Mouse (Mus musculus): ENCODE data around the gene Fbxo33. TPM values are rescaled to one million over a fixed set of nuclear protein-coding genes. Genes with fewer than 3 reads are reported as not detected.

Gene Fbxo33
- polyA plus RNA-seq, 1 experiment from 2014 or later, result 3.9 TPM

GRCm38 (mm10) chr12:59206208-59206999, 13.1 kb downstream of the Fbxo33 start:
- Histone ChIP-seq H3K4me2 (ENCODE audit: low read length) (no peak overlapping the region), H3K27ac (ENCODE audit: low read depth, low read length) (no peak overlapping the region), H3K36me3 (ENCODE audit: control insufficient read depth, insufficient read depth, low read length) (peaks cover 14% of the 10 kb centered on the region), H3K27me3 (replicated peaks; ENCODE audit: control insufficient read depth, insufficient read depth, low read length) (no peaks in the 10 kb centered on the region), H3K4me1 (ENCODE audit: control insufficient read depth, insufficient read depth, low read depth, low read length) (no peaks in the 10 kb centered on the region), H3K9me3 (ENCODE audit: control insufficient read depth, low read length) (no peaks in the 10 kb centered on the region), H3K9ac (ENCODE audit: low read depth, low read length) (no peak overlapping the region), H3K4me3 (ENCODE audit: low read length) (no peak overlapping the region)
- 90% methylated on average over 4 of the region's 4 CpGs for WGBS
- no peak for ATAC-seq

- 94% methylated on average over 6 of the region's 6 CpGs for WGBS
- no peak overlapping the region for H3K27ac ChIP-seq (ENCODE audit: low read depth, low read length)
- H3K36me3 ChIP-seq (ENCODE audit: control insufficient read depth, insufficient read depth, low read length), result peaks cover 18% of the 10 kb centered on the region
- ATAC-seq, result no peak
- H3K9ac ChIP-seq (ENCODE audit: low read depth, low read length), result no peak overlapping the region
- no peaks in the 10 kb centered on the region for H3K4me1 ChIP-seq (ENCODE audit: control insufficient read depth, insufficient read depth, low read depth, low read length)
- no peaks in the 10 kb centered on the region for H3K9me3 ChIP-seq (ENCODE audit: control insufficient read depth, low read length)
- no peak overlapping the region for H3K4me2 ChIP-seq (ENCODE audit: low read length)
- no peak overlapping the region for H3K4me3 ChIP-seq (ENCODE audit: low read length)
- H3K27me3 ChIP-seq (replicated peaks; ENCODE audit: control insufficient read depth, insufficient read depth, low read length), result no peaks in the 10 kb centered on the region
Measured at GRCm38 (mm10) chr12:59205571-59205970, 14.0 kb downstream of the Fbxo33 start.

GRCm38 (mm10) chr12:59199361-59199760, 20.2 kb downstream of the Fbxo33 start:
- no peak for ATAC-seq

GRCm38 (mm10) chr12:59198750-59199149, 20.8 kb downstream of the Fbxo33 start:
- Histone ChIP-seq H3K9me3 (ENCODE audit: control insufficient read depth, low read length) (no peaks in the 10 kb centered on the region), H3K27me3 (replicated peaks; ENCODE audit: control insufficient read depth, insufficient read depth, low read length) (no peaks in the 10 kb centered on the region), H3K4me2 (ENCODE audit: low read length) (no peak overlapping the region), H3K36me3 (ENCODE audit: control insufficient read depth, insufficient read depth, low read length) (peaks cover 19% of the 10 kb centered on the region), H3K4me3 (ENCODE audit: low read length) (no peak overlapping the region), H3K9ac (ENCODE audit: low read depth, low read length) (no peak overlapping the region), H3K4me1 (ENCODE audit: control insufficient read depth, insufficient read depth, low read depth, low read length) (no peaks in the 10 kb centered on the region), H3K27ac (ENCODE audit: low read depth, low read length) (no peak overlapping the region)
- 88% methylated on average over 4 of the region's 4 CpGs for WGBS
- ATAC-seq, result no peak

More at GRCm38 (mm10) chr12:59199361-59199760, 20.2 kb downstream of the Fbxo33 start:
- Histone ChIP-seq H3K4me1 (ENCODE audit: control insufficient read depth, insufficient read depth, low read depth, low read length) (no peaks in the 10 kb centered on the region), H3K9me3 (ENCODE audit: control insufficient read depth, low read length) (no peaks in the 10 kb centered on the region), H3K36me3 (ENCODE audit: control insufficient read depth, insufficient read depth, low read length) (peaks cover 25% of the 10 kb centered on the region), H3K27me3 (replicated peaks; ENCODE audit: control insufficient read depth, insufficient read depth, low read length) (no peaks in the 10 kb centered on the region), H3K27ac (ENCODE audit: low read depth, low read length) (no peak overlapping the region), H3K9ac (ENCODE audit: low read depth, low read length) (no peak overlapping the region), H3K4me2 (ENCODE audit: low read length) (no peak overlapping the region), H3K4me3 (ENCODE audit: low read length) (no peak overlapping the region)
- 96% methylated on average over 2 of the region's 2 CpGs for WGBS

DNA sequence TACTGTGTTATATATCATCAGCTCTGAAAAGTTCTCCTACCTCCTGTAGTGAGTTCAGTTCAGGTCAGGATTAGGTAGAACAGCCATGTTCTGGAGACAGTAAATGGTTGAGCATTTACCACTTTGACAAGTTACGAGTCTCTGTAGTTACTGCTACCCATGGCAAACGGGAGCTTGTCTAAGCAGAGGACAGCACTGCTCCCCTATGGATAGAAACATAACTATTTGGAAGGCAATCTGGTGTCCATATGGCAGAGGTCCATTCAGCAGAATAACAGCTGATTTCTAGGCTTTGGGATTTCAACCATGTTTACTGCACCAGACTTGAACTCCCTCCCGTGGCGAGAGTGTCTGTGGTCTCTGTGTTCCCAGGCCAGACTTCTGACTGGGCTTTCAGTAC, 23.6 kb downstream of the Fbxo33 start:
- WGBS, result 83% methylated on average over 4 of the region's 4 CpGs
- Histone ChIP-seq H3K4me3 (ENCODE audit: low read length) (no peak overlapping the region), H3K36me3 (ENCODE audit: control insufficient read depth, insufficient read depth, low read length) (peaks cover 11% of the 10 kb centered on the region), H3K27ac (ENCODE audit: low read depth, low read length) (no peak overlapping the region), H3K9ac (ENCODE audit: low read depth, low read length) (no peak overlapping the region), H3K27me3 (replicated peaks; ENCODE audit: control insufficient read depth, insufficient read depth, low read length) (no peaks in the 10 kb centered on the region), H3K4me1 (ENCODE audit: control insufficient read depth, insufficient read depth, low read depth, low read length) (no peaks in the 10 kb centered on the region), H3K9me3 (ENCODE audit: control insufficient read depth, low read length) (no peaks in the 10 kb centered on the region), H3K4me2 (ENCODE audit: low read length) (no peak overlapping the region)
- 0 out of 2 replicates have a peak, but pooled peaks have one; percentile 10 for ATAC-seq

DNA sequence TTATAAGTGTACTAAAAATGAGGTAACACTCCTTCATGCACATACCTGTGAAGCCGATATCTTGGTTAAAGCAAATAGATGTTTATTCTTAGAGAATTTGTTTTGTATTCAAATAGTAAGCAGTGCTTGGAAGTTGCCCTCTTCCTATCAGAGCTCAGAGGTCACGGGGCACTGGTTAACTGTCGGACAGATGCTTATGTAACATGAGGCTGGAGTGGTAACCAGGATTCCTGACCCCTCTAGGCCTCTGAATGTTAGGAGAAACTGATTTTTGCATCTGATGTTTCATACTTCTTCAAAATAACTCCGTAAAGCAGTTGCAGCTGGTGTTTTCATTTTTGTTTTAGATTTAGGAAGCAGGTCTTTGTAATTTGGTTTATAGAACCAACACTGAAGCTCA, 24.5 kb downstream of the Fbxo33 start:
- no peak for ATAC-seq
- no peak overlapping the region for H3K27ac ChIP-seq (ENCODE audit: low read depth, low read length)
- no peak overlapping the region for H3K4me3 ChIP-seq (ENCODE audit: low read length)
- H3K4me2 ChIP-seq (ENCODE audit: low read length), result no peak overlapping the region
- no peaks in the 10 kb centered on the region for H3K4me1 ChIP-seq (ENCODE audit: control insufficient read depth, insufficient read depth, low read depth, low read length)
- H3K27me3 ChIP-seq (replicated peaks; ENCODE audit: control insufficient read depth, insufficient read depth, low read length), result no peaks in the 10 kb centered on the region
- 90% methylated on average over 4 of the region's 4 CpGs for WGBS
- H3K9ac ChIP-seq (ENCODE audit: low read depth, low read length), result no peak overlapping the region
- no peaks in the 10 kb centered on the region for H3K9me3 ChIP-seq (ENCODE audit: control insufficient read depth, low read length)
- peaks cover 9% of the 10 kb centered on the region for H3K36me3 ChIP-seq (ENCODE audit: control insufficient read depth, insufficient read depth, low read length)

DNA sequence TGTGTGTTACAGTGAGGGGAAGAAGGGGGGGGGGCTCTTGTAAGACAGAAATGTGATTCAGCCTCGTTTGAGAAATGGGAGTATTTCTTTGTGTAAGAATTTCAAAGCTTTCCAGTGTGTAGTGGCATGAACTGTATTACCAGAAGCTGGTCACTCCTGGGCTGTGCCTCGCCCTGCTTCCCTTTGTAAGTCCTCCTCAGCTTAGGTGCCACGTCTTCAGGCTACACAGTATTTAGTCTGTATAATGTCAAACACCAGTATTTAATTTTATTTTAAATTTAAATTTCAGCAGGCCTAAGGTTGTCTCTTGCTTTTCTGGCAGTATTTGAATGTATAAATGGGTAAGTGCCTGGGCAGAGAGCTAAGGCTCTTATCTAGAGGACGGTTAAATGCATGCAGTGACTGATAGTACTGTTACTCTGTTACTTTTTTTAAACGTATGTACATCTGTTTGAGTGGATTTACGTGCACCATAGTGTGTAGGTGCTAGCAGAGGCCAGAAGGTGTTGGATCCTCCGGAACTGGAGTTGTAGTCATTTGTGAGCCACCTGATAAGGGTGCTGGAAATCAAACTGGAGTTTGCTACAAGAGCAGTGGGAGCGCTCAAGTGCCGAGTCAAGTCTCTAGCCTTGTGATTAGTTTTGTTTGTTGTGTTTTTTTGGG, 25.1 kb downstream of the Fbxo33 start:
- H3K9ac ChIP-seq (ENCODE audit: low read depth, low read length), result no peak overlapping the region
- 88% methylated on average over 9 of the region's 9 CpGs for WGBS
- H3K36me3 ChIP-seq (ENCODE audit: control insufficient read depth, insufficient read depth, low read length), result peaks cover 5% of the 10 kb centered on the region
- no peaks in the 10 kb centered on the region for H3K4me1 ChIP-seq (ENCODE audit: control insufficient read depth, insufficient read depth, low read depth, low read length)
- H3K27ac ChIP-seq (ENCODE audit: low read depth, low read length), result no peak overlapping the region
- no peak overlapping the region for H3K4me3 ChIP-seq (ENCODE audit: low read length)
- no peak for ATAC-seq
- no peaks in the 10 kb centered on the region for H3K27me3 ChIP-seq (replicated peaks; ENCODE audit: control insufficient read depth, insufficient read depth, low read length)
- H3K4me2 ChIP-seq (ENCODE audit: low read length), result no peak overlapping the region
- no peaks in the 10 kb centered on the region for H3K9me3 ChIP-seq (ENCODE audit: control insufficient read depth, low read length)

DNA sequence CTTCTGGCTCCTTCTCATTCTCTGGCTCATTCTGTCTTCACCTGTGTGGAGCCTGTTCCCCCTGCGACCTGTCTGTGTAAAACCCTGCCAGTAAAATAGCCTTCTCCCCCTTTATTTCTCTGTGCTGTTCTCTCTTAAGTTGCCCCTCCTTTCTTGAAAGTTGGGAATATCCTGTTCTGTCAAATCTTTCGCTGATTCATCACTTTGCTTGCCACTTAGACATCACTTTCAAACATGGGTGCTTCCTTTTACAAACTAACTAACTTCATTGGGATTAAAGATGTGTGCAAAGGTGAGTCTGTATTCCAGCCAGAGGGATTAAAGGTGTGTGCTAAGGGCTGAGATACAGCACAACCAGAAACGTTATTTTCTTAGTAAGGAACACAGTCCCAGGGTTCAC, 25.9 kb downstream of the Fbxo33 start:
- H3K27me3 ChIP-seq (replicated peaks; ENCODE audit: control insufficient read depth, insufficient read depth, low read length), result no peaks in the 10 kb centered on the region
- no peak overlapping the region for H3K27ac ChIP-seq (ENCODE audit: low read depth, low read length)
- no peak overlapping the region for H3K9ac ChIP-seq (ENCODE audit: low read depth, low read length)
- 83% methylated on average over 3 of the region's 3 CpGs for WGBS
- no peaks in the 10 kb centered on the region for H3K9me3 ChIP-seq (ENCODE audit: control insufficient read depth, low read length)
- H3K4me3 ChIP-seq (ENCODE audit: low read length), result no peak overlapping the region
- H3K36me3 ChIP-seq (ENCODE audit: control insufficient read depth, insufficient read depth, low read length), result 0 out of 2 replicates have a peak, but pooled peaks cover 2% of the 10 kb centered on the region
- ATAC-seq, result no peak
- no peak overlapping the region for H3K4me2 ChIP-seq (ENCODE audit: low read length)
- H3K4me1 ChIP-seq (ENCODE audit: control insufficient read depth, insufficient read depth, low read depth, low read length), result no peaks in the 10 kb centered on the region

DNA sequence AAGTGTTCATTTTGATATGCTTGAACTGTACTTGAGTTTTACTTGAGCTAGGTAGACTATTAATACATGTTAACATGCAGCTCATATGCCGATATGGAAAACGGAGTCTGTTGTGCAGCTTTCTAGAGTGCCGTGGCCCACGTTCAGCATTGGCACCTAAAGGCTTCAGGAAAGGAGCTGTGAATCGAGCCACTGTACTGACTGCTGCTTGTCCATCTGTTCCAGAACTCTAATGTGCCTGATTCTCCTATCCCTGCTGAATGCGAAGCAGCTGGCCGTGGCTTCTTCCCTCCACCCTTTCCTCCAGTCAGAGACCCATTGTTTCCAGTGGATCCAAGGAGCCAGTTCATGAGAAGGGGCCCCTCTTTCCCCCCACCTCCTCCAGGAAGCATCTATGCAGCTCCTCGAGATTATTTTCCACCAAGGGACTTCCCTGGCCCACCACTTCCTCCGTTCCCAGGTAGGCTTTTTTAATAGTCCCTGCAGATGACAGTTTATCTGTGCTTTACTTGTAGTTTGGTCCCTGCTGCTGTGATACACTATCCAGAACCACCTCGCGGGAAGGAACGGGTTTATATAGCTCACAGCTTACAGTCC, 31.3 kb downstream of the Fbxo33 start:
- 86% methylated on average over 12 of the region's 12 CpGs for WGBS
- Histone ChIP-seq H3K36me3 (ENCODE audit: control insufficient read depth, insufficient read depth, low read length) (peaks cover 13% of the 10 kb centered on the region), H3K27ac (ENCODE audit: low read depth, low read length) (no peak overlapping the region), H3K9ac (ENCODE audit: low read depth, low read length) (no peak overlapping the region), H3K4me2 (ENCODE audit: low read length) (no peak overlapping the region), H3K27me3 (replicated peaks; ENCODE audit: control insufficient read depth, insufficient read depth, low read length) (no peaks in the 10 kb centered on the region), H3K4me1 (ENCODE audit: control insufficient read depth, insufficient read depth, low read depth, low read length) (no peaks in the 10 kb centered on the region), H3K9me3 (ENCODE audit: control insufficient read depth, low read length) (no peaks in the 10 kb centered on the region), H3K4me3 (ENCODE audit: low read length) (no peak overlapping the region)
- ATAC-seq, result no peak
